In genomic region chr6:31325621-31326020, GRCm38 (mm10) we compare ENCODE assay signal across 12 mouse cellular contexts.
"Had no signal": no experiment of that assay in that cellular context is flagged by ENCODE, and none has a peak within 500 bp of the region (broad histone marks: within the 10 kb centered on the region; RNA-seq: fewer than 3 reads in every experiment).

No protein-coding gene starts in this region.

- H3K27me3 ChIP-seq: kidney, embryonic 15.5 days; limb, embryonic 13.5 days; neural tube, embryonic 12.5 days; stomach, embryonic 15.5 days had no signal

- H3K9ac ChIP-seq: kidney, embryonic 15.5 days; limb, embryonic 13.5 days; liver, embryonic 14.5 days; neural tube, embryonic 12.5 days; stomach, embryonic 15.5 days had no signal

- H3K9me3 ChIP-seq: kidney, embryonic 15.5 days; limb, embryonic 13.5 days; neural tube, embryonic 12.5 days; stomach, embryonic 15.5 days had no signal

- DNase-seq: kidney, adult 2 months; kidney, postnatal 14 days; left cerebral cortex, postnatal 4 days; lung, adult 18-20 months; right cerebral cortex, postnatal 14 days; thymus, adult 2 months; thymus, postnatal 36 days had no signal

- H3K4me2 ChIP-seq: kidney, embryonic 15.5 days; limb, embryonic 13.5 days; neural tube, embryonic 12.5 days; stomach, embryonic 15.5 days had no signal

- H3K4me1 ChIP-seq: kidney, embryonic 15.5 days; limb, embryonic 13.5 days; neural tube, embryonic 12.5 days; stomach, embryonic 15.5 days had no signal

- H3K4me3 ChIP-seq: kidney, embryonic 15.5 days; limb, embryonic 13.5 days; neural tube, embryonic 12.5 days; stomach, embryonic 15.5 days had no signal

- H3K27ac ChIP-seq: kidney, embryonic 15.5 days; limb, embryonic 13.5 days; liver, embryonic 14.5 days; neural tube, embryonic 12.5 days; stomach, embryonic 15.5 days had no signal

- H3K36me3 ChIP-seq: kidney, embryonic 15.5 days; limb, embryonic 13.5 days; neural tube, embryonic 12.5 days; stomach, embryonic 15.5 days had no signal
